Mouse (Mus musculus) macrophage (primary cell): ENCODE data around the gene Ninl. TPM values are rescaled to one million over a fixed set of nuclear protein-coding genes. Genes with fewer than 3 reads are reported as not detected.

Experiments
- H3K27ac ChIP-seq: fragments of 350-480 bp; formaldehyde crosslinking; 2 replicates; pipeline ENCODE4 v1.9.0; 2021
- H3K36me3 ChIP-seq: fragments of 350-480 bp; formaldehyde crosslinking; 2 replicates; pipeline ENCODE4 v1.9.0; 2021; ENCODE audit errors: inconsistent target
- H3K4me3 ChIP-seq: fragments of 350-480 bp; formaldehyde crosslinking; 2 replicates; pipeline ENCODE4 v1.9.0; 2021; ENCODE audit errors: inconsistent target
- H3K79me2 ChIP-seq: fragments of 350-480 bp; formaldehyde crosslinking; 2 replicates; pipeline ENCODE4 v1.9.0; 2021; ENCODE audit errors: inconsistent target
- WGBS: methylation state at CpG from one replicate; pipeline ENCODE4 v1.1.7; 2026; ENCODE audit warnings: inconsistent platforms; ENCODE audit not compliant: missing documents; 5-methylcytosine and 5-hydroxymethylcytosine counted together
- polyA plus RNA-seq: library from polyadenylated mRNA; stranded (reverse); fragments of 250-400 nt; gene quantifications from 3 replicates; pipeline ENCODE4 v1.2.4, GENCODE M21; 2018; ENCODE audit warnings: inconsistent platforms

Ninl gene
- polyA plus RNA-seq, 1 experiment from 2014 or later: 0.66 TPM

DNA sequence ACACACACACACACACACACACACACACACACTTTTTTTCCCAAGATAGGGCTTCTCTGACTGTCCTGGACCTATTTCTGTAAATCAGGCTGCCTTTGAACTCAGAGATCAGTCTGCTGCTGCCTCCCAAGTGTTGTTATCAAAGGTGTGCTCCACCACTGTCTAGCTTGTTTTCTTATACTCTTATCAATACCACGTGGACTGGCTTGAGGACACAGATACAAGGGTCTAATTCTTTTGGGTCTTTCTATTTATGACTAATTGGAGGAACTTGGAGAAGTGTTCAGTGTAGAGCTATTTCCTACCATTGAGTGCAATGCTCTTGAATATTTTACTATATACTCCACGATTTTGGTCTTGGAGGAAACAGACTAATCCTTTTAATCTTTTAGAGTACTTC, 151.8 kb downstream of the Ninl start:
- Histone ChIP-seq H3K4me3 (no peak overlapping the region), H3K79me2 (peaks cover 100% of the 10 kb centered on the region), H3K27ac (no peak overlapping the region), H3K36me3 (peaks cover 37% of the 10 kb centered on the region; the same call in 1 of the 2 replicates)
- WGBS: 79% methylated on average over 2 of the region's 2 CpGs

DNA sequence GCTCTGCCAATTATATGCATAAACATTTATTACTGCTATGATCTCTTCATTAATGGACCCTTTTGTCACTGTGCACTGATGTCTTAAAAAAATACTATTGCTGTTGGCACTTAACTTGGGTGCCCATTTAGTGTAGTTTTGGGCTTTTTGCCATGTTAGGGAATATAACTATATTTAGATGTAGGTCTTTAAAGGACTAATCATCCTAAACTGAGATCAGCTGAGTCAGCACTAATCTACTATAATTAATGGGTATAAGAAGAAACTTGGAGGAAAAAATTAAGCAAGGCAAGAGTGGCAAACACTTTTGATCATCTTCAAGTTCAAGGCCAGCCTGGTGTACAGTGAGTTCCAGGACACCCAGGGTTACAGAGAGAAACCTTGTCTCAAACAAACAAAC, 152.9 kb downstream of the Ninl start:
- H3K36me3 ChIP-seq: peaks cover 43% of the 10 kb centered on the region; the same call in 1 of the 2 replicates
- peaks cover 100% of the 10 kb centered on the region for H3K79me2 ChIP-seq
- H3K4me3 ChIP-seq: no peak overlapping the region
- no peak overlapping the region for H3K27ac ChIP-seq

- 86% methylated on average over 1 of the region's 1 CpGs for WGBS
- no peak overlapping the region for H3K4me3 ChIP-seq
- H3K27ac ChIP-seq: no peak overlapping the region
- peaks cover 100% of the 10 kb centered on the region for H3K79me2 ChIP-seq
- H3K36me3 ChIP-seq: peaks cover 43% of the 10 kb centered on the region; the same call in 1 of the 2 replicates
These were observed 153.4 kb downstream of the Ninl start for GRCm38 (mm10) chr2:150885814-150886213.

DNA sequence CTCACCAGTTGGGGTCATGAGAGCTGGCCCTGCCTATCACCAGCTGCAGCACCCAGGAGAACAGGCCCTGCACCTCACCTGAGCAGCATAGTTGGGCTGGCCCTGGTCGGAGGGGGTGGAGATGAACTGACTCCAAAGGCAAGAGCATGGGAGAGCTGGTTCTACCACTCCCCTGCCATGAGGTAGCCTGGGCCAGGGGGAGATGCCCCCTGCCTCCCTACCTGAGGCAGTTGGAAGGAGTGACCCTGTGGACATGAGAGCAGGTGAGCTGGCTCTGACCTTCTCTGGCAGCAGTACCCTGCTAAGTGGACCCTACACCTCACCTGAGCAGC, 154.4 kb downstream of the Ninl start:
- Histone ChIP-seq H3K36me3 (peaks cover 36% of the 10 kb centered on the region; the same call in 1 of the 2 replicates), H3K4me3 (no peak overlapping the region), H3K79me2 (peaks cover 94% of the 10 kb centered on the region), H3K27ac (no peak overlapping the region)
- 100% methylated on average over 1 of the region's 1 CpGs for WGBS

Other genes starting within 250 kb of the Ninl start
- gene Abhd12, start 134.6 kb downstream of the Ninl start, polyA plus RNA-seq: 442 to 584 TPM (median 504 TPM) in 3 replicates
- 3.2 to 23.6 TPM (median 7.0 TPM) in 3 replicates for gene Gins1, start 134.0 kb downstream of the Ninl start, polyA plus RNA-seq
- 11.5 to 13.8 TPM (median 13.1 TPM) in 3 replicates for gene Nanp, start within 50 bp of the Ninl start, polyA plus RNA-seq
- gene Gm14151, start 53.0 kb upstream of the Ninl start, polyA plus RNA-seq: not detected in 3 replicates
- gene Gm14147, start 58.9 kb upstream of the Ninl start, polyA plus RNA-seq: not detected in 3 replicates